Mouse (Mus musculus) testis, adult 2 months (tissue): ENCODE data around the gene Cnot11. TPM values are rescaled to one million over a fixed set of nuclear protein-coding genes. Genes with fewer than 3 reads are reported as not detected.

ENCODE experiments used
- H3K27ac ChIP-seq: fragments of 200-500 bp; 2 replicates; pipeline ENCODE4 v1.5.1; 2012; ENCODE audit warnings: low read depth, low read length; ENCODE audit not compliant: control insufficient read depth, insufficient read depth
- H3K27me3 ChIP-seq: fragments of 200-500 bp; 2 replicates; pipeline ENCODE4 v1.6.1; 2012; ENCODE audit warnings: mild to moderate bottlenecking, low read length, moderate library complexity; ENCODE audit not compliant: control insufficient read depth, insufficient read depth
- H3K36me3 ChIP-seq: fragments of 200-500 bp; 2 replicates; pipeline ENCODE4 v1.6.1; 2012; ENCODE audit warnings: mild to moderate bottlenecking, low read length; ENCODE audit not compliant: control insufficient read depth, insufficient read depth
- H3K4me1 ChIP-seq: fragments of 200-500 bp; 2 replicates; pipeline ENCODE4 v1.6.1; 2012; ENCODE audit warnings: low read length; ENCODE audit not compliant: control insufficient read depth, insufficient read depth
- H3K4me3 ChIP-seq: fragments of 200-500 bp; 2 replicates; pipeline ENCODE4 v1.5.1; 2012; ENCODE audit warnings: low read depth, mild to moderate bottlenecking, low read length, moderate library complexity, mixed read lengths; ENCODE audit not compliant: control insufficient read depth
- CTCF ChIP-seq: fragments of 200-500 bp; IDR thresholded peaks from 2 replicates; pipeline ENCODE4 v1.5.1; 2012; ENCODE audit warnings: low read depth, mild to moderate bottlenecking, inconsistent platforms, low read length, moderate library complexity; ENCODE audit not compliant: control insufficient read depth, insufficient read depth, insufficient replicate concordance
- POLR2A ChIP-seq: fragments of 200-500 bp; IDR thresholded peaks from 2 replicates; pipeline ENCODE4 v1.6.1; 2012; ENCODE audit warnings: low read depth, mild to moderate bottlenecking, inconsistent platforms, low read length, moderate library complexity; ENCODE audit not compliant: control insufficient read depth
- polyA plus RNA-seq: library from polyadenylated mRNA; depleted of rRNA; stranded (reverse); fragments of >200 nt; gene quantifications from 2 replicates; pipeline ENCODE4 v1.2.3, GENCODE M21; 2012; rRNA removed

Cnot11 gene
- 9.2 and 10.9 TPM in 2 replicates for polyA plus RNA-seq

DNA sequence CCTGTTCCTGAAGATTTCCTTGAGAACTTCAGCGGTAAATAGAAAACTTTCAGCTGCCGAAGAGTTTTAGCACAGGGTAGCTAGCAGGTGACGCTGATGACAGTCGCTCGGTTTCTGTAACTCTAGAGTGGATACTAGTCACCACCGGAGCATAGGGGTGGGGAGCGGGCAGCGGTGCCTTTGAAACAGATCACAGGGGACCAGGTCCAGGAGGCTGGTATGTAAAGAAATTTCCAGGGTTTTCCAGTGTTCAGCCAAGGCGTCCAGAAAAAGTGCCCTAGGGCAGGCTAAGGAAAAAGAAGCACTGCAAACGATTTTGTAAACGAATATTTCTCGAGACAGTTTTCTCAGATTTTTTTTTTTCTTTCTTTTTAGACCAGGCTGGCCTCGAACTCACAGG, at the start of gene Cnot11:
TSS of gene Cnot11 (plus strand) at position 162 of the 400 bp plus-strand sequence.
- Histone ChIP-seq H3K27ac (peak within 1 kb of the TSS; percentile 80), H3K4me1 (peaks cover 8% of the 10 kb centered on the region), H3K27me3 (no peaks in the 10 kb centered on the region), H3K4me3 (peak within 1 kb of the TSS; percentile 95), H3K36me3 (peaks cover 1% of the 10 kb centered on the region)
- TF ChIP-seq POLR2A (no peak), CTCF (no peak)

DNA sequence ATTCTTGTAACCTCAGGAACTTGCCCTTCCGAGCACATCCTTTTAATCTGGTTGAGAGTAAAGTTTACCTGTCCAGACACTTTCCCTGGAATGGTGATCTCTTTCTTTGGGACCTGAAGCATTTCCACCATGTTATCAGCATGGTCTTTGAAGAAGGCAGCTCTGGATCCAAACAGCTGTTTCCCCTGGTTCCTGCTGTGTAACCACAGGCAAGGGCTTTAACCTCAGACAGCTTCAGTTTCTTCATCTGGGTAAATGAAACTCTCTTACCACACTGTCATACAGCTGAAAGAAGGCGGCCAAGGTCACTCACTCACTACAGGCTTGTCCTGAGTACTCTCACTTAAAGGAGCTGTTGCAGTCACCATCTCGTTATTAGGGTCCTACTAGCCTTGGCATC, 47.4 kb upstream of the Cnot11 start:
- Histone ChIP-seq H3K27ac (no peak overlapping the region), H3K4me3 (no peak overlapping the region)
- TF ChIP-seq POLR2A (no peak), CTCF (no peak)

DNA sequence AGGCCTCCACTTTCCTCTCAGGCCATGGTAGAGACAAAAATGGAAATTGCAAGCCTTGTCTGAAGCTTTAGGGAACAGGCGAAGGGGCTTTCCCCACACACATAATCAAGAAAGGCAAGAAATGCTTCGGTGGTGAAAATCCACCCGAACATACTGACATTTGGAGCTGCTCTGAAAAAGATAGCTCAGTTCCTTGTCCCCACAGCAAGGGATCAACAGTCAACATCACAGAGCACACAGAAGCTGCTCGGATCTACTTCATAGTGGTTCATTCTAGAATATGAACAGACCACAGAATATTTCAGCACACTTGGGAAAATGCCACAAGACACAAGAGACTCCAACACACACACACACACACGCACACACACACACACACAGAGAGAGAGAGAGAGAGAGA, 41.6 kb upstream of the Cnot11 start:
- H3K4me3 ChIP-seq, result no peak overlapping the region
- TF ChIP-seq POLR2A (no peak), CTCF (no peak)
- H3K4me1 ChIP-seq, result no peaks in the 10 kb centered on the region; the same call in 1 of the 2 replicates
- no peaks in the 10 kb centered on the region for H3K27me3 ChIP-seq
- no peaks in the 10 kb centered on the region for H3K36me3 ChIP-seq
- no peak overlapping the region; the same call in 1 of the 2 replicates for H3K27ac ChIP-seq

More for the DNA sequence above, 47.4 kb upstream of the Cnot11 start:
- Histone ChIP-seq H3K27me3 (no peaks in the 10 kb centered on the region), H3K36me3 (no peaks in the 10 kb centered on the region), H3K4me1 (no peaks in the 10 kb centered on the region; the same call in 1 of the 2 replicates)

DNA sequence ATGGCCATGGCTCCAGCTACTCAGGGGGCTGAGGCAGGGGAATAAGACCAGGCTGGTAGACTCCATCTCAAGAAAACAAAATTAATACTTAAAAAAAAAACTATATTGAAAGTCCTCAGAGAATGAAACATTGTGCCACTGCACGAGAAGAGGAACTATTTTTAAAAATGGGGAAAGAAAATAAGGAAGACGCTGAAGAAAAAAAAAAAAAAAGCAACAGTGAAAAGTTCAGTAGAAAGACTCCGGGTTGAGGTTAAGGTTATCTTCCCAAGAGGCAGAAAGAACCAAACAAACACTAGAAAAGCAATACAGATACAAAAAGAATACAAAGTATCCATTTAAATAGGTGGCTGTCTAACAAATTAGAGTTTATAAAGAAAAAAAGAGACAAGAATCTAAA, 41.1 kb upstream of the Cnot11 start:
- no peaks in the 10 kb centered on the region; the same call in 1 of the 2 replicates for H3K4me1 ChIP-seq
- no peak overlapping the region for H3K4me3 ChIP-seq

DNA sequence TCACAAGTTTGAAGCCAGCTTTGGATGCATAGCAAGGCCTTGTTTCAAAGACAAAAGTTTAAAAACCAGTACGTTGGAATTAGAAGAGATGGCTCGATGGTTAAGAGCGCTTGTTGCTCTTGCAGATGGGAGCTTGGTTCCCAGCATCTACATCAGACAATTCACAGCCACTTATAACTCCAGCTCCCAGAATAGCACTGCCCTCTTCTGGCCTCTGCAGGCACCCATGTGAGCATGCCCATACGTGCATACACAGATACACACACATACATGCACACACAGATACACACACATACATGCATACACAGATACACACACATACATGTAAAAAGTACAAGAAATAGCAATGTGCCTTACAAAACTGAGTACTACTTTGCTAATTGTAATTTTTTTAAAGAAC, 37.8 kb upstream of the Cnot11 start:
- H3K27ac ChIP-seq, result no peak overlapping the region
- no peaks in the 10 kb centered on the region for H3K27me3 ChIP-seq
- H3K36me3 ChIP-seq, result no peaks in the 10 kb centered on the region
- no peaks in the 10 kb centered on the region; the same call in 1 of the 2 replicates for H3K4me1 ChIP-seq
- TF ChIP-seq POLR2A (no peak), CTCF (no peak)
- no peak overlapping the region for H3K4me3 ChIP-seq

More for the DNA sequence above, 41.1 kb upstream of the Cnot11 start:
- Histone ChIP-seq H3K27ac (no peak overlapping the region), H3K36me3 (no peaks in the 10 kb centered on the region), H3K27me3 (no peaks in the 10 kb centered on the region)
- no peak for TF ChIP-seq CTCF
- TF ChIP-seq POLR2A, result no peak

DNA sequence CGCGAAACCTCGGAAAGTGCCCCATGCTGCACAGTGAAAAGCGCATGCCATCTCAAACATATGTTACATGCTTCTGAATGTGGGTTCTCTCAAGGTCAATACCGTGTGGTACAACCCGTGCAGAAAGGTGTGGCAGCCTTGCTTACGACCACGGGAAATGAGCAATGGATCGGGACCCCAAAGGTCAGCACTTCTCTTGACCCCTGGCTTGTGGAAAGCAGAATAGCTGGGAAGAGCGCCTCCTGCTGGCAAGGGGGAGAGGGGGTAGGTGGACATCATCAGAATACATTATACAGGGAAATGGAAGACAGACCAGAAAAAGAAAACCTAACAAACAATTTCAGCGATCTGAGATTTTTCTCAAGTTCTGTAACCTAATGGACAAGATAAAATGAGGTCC, 37.0 kb upstream of the Cnot11 start:
- H3K4me1 ChIP-seq, result no peaks in the 10 kb centered on the region; the same call in 1 of the 2 replicates
- H3K4me3 ChIP-seq, result no peak overlapping the region
- peak; percentile 50; the same call in 1 of the 2 replicates for TF ChIP-seq CTCF
- no peak for TF ChIP-seq POLR2A
- H3K27me3 ChIP-seq, result no peaks in the 10 kb centered on the region
- no peak overlapping the region for H3K27ac ChIP-seq
- no peaks in the 10 kb centered on the region for H3K36me3 ChIP-seq

DNA sequence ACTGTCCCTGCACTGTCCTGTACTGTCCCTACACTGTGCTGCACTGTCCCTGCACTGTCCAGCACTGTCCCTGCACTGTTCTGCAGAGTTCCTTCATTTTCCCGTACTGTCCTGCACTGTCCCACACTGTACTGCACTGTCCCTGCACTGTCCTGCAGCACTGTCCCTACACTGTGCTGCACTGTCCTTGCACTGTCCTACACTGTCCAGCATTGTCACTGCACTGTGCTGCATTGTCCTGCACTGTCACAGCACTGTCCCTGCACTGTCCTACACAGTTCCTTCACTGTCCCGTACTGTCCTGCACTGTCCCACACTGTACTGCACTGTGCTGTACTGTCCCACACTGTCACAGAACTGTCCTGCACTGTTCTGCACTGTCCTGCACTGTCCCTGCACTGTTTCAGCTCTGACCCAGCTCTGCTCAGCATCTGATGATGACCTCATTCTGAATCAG, 35.3 kb upstream of the Cnot11 start:
- H3K4me3 ChIP-seq, result no peak overlapping the region
- H3K27ac ChIP-seq, result no peak overlapping the region
- no peaks in the 10 kb centered on the region for H3K27me3 ChIP-seq
- H3K4me1 ChIP-seq, result no peaks in the 10 kb centered on the region; the same call in 1 of the 2 replicates
- TF ChIP-seq POLR2A (no peak), CTCF (no peak)
- no peaks in the 10 kb centered on the region for H3K36me3 ChIP-seq
